Mouse (Mus musculus): Measurements from ENCODE around the gene Dedd2. TPM values are rescaled to one million over a fixed set of nuclear protein-coding genes. Genes with fewer than 3 reads are reported as not detected.

Gene Dedd2
- total and polyA plus RNA-seq, 3 experiments: 10.6 to 13.9 (median 11.7) TPM

DNA sequence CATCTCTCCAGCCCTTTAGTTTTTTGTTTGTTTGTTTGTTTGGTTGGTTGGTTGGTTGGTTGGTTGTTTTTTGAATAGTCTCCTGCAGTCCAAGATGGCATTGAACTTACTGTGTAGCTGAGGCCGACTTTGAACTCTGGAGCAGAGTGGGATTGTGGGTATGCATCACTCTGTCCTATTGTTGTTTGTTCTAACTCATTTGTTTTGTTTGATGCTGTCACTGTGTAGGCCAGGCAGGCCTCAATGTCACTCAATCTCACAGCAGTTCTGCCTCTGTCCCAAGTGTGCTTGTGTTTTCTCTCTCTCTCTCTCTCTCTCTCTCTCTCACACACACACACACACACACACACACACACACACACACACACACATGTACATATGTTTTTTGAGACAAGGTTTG lies 41.5 kb upstream of the Dedd2 start:
- dilution Hi-C loops (cut with MboI; ENCODE audit: extremely low pct_ligation_motif_present, extremely low pct_unique_long_range_greater_than_20kb, low sequenced_read_pairs) (no loop called here), in situ Hi-C loops (cut with MboI; ENCODE audit: low pct_ligation_motif_present, low pct_unique_long_range_greater_than_20kb, low sequenced_read_pairs) (no loop called here)
- Histone ChIP-seq H3K4me2 (ENCODE audit: insufficient read depth, low read depth, poor library complexity, severe bottlenecking) (no peak overlapping the region), H3K36me3 (replicated peaks in 1 of 2; ENCODE audit: control insufficient read depth in 1 of 2, insufficient read depth in 1 of 2, low read length in 1 of 2) (no peaks in the 10 kb centered on the region), H3K79me2 (replicated peaks; ENCODE audit: control insufficient read depth, extremely low read depth, insufficient read depth, poor library complexity, severe bottlenecking) (no peaks in the 10 kb centered on the region), H3K27ac (ENCODE audit: insufficient read depth, low read depth) (no peak overlapping the region), H3K9ac (ENCODE audit: insufficient read depth, low read depth) (no peak overlapping the region), H3K4me3 (replicated peaks in 1 of 3; ENCODE audit: low read depth in 2 of 3, low read length in 2 of 3, poor library complexity in 1 of 3) (no peak overlapping the region), H3K9me3 (replicated peaks; ENCODE audit: low read length) (no peaks in the 10 kb centered on the region), H3K4me1 (ENCODE audit: control insufficient read depth in 1 of 2, insufficient read depth in 2 of 2) (peaks cover 0 to 6% of the 10 kb centered on the region in 2 experiments; a peak in 3 of 4 replicates), H3K27me3 (replicated peaks) (no peaks in the 10 kb centered on the region)
- DNase-seq (ENCODE audit: extremely low read depth): no peak
- TF ChIP-seq GABPA (IDR thresholded peaks at IDR 0.05; ENCODE audit: insufficient replicate concordance, low read depth, low read length): no peak
- TF ChIP-seq PAX5 (IDR thresholded peaks at IDR 0.05; ENCODE audit: low read length): no peak
- TF ChIP-seq MEF2A (IDR thresholded peaks at IDR 0.05; ENCODE audit: borderline replicate concordance, low read depth, low read length): no peak
- no peak for TF ChIP-seq SMC3 (IDR thresholded peaks at IDR 0.05; ENCODE audit: low read depth, low read length)
- TF ChIP-seq KAT2A (IDR thresholded peaks at IDR 0.05; ENCODE audit: insufficient replicate concordance, low read length): no peak
- TF ChIP-seq TCF12 (IDR thresholded peaks at IDR 0.05; ENCODE audit: low read depth, low read length): no peak
- no peak for TF ChIP-seq UBTF (IDR thresholded peaks at IDR 0.05; ENCODE audit: low read depth, low read length)
- TF ChIP-seq E2F4 (IDR thresholded peaks at IDR 0.05; ENCODE audit: insufficient replicate concordance, low read depth, low read length): no peak

DNA sequence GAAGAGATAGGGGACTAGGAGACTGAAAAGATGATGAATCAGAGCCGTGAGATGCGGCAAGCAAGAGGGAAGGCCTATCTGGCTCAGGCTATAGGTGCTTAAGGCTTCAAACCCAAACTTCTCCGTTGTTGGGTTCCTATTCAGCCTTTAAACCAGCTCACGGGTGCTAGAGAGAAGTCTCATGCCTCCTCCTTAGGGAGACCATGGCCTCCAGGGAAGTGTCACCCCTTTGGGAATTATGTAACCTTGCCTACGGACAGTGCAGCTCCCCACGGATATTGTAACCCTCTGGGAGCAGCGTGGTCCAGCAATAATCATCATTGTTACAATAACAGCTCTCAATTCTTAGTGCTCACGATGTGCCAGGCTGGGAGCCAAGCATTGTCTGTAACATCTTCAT lies 31.4 kb upstream of the Dedd2 start:
- H3K4me2 ChIP-seq (ENCODE audit: insufficient read depth, low read depth, poor library complexity, severe bottlenecking): no peak overlapping the region
- H3K9me3 ChIP-seq (replicated peaks; ENCODE audit: low read length): no peaks in the 10 kb centered on the region
- dilution Hi-C loops (cut with MboI; ENCODE audit: extremely low pct_ligation_motif_present, extremely low pct_unique_long_range_greater_than_20kb, low sequenced_read_pairs) (no loop called here), in situ Hi-C loops (cut with MboI; ENCODE audit: low pct_ligation_motif_present, low pct_unique_long_range_greater_than_20kb, low sequenced_read_pairs) (no loop called here)
- peaks cover 0 to 1% of the 10 kb centered on the region in 2 experiments for H3K36me3 ChIP-seq (replicated peaks in 1 of 2; ENCODE audit: control insufficient read depth in 1 of 2, insufficient read depth in 1 of 2, low read length in 1 of 2)
- no peak for DNase-seq (ENCODE audit: extremely low read depth)
- H3K27me3 ChIP-seq (replicated peaks): peaks cover 4% of the 10 kb centered on the region
- no peak overlapping the region for H3K27ac ChIP-seq (ENCODE audit: insufficient read depth, low read depth)
- H3K9ac ChIP-seq (ENCODE audit: insufficient read depth, low read depth): no peak overlapping the region
- TF ChIP-seq MAX (IDR thresholded peaks at IDR 0.05; ENCODE audit: low read length): no peak
- no peak for TF ChIP-seq GABPA (IDR thresholded peaks at IDR 0.05; ENCODE audit: insufficient replicate concordance, low read depth, low read length)
- TF ChIP-seq RCOR1 (conservative IDR thresholded peaks at IDR 0.05; ENCODE audit: low read depth, low read length): no peak
- TF ChIP-seq BHLHE40 (IDR thresholded peaks at IDR 0.05; ENCODE audit: low read depth, low read length): no peak
- no peak for TF ChIP-seq ZC3H11A (IDR thresholded peaks at IDR 0.05; ENCODE audit: low read depth, low read length)
- TF ChIP-seq MYC (IDR thresholded peaks at IDR 0.05; ENCODE audit: low read depth, low read length): no peak
- TF ChIP-seq POLR2A (IDR thresholded peaks at IDR 0.05; ENCODE audit: low read depth, low read length): no peak
- no peak for TF ChIP-seq CTCF (conservative IDR thresholded peaks at IDR 0.05 in 1 of 2, IDR thresholded peaks at IDR 0.05 in 1 of 2; ENCODE audit: low read depth in 2 of 2, low read length in 2 of 2)
- TF ChIP-seq SIN3A (IDR thresholded peaks at IDR 0.05; ENCODE audit: low read length): no peak
- TF ChIP-seq ZKSCAN1 (IDR thresholded peaks at IDR 0.05; ENCODE audit: borderline replicate concordance, low read depth, low read length): no peak
- TF ChIP-seq ELF1 (IDR thresholded peaks at IDR 0.05; ENCODE audit: low read depth, low read length): no peak
- no peak for TF ChIP-seq KAT2A (IDR thresholded peaks at IDR 0.05; ENCODE audit: insufficient replicate concordance, low read length)
- TF ChIP-seq PAX5 (IDR thresholded peaks at IDR 0.05; ENCODE audit: low read length): no peak
- no peak for TF ChIP-seq MAZ (IDR thresholded peaks at IDR 0.05; ENCODE audit: low read depth, low read length)
- no peak for TF ChIP-seq ZNF384 (IDR thresholded peaks at IDR 0.05; ENCODE audit: low read depth, low read length)
- no peak for TF ChIP-seq MXI1 (IDR thresholded peaks at IDR 0.05; ENCODE audit: low read depth, low read length)
- H3K4me1 ChIP-seq (ENCODE audit: control insufficient read depth in 1 of 2, insufficient read depth in 2 of 2): peaks cover 5 to 27% of the 10 kb centered on the region in 2 experiments; a peak in 3 of 4 replicates
- H3K4me3 ChIP-seq (replicated peaks in 1 of 3; ENCODE audit: low read depth in 2 of 3, low read length in 2 of 3, poor library complexity in 1 of 3): no peak overlapping the region
- H3K79me2 ChIP-seq (replicated peaks; ENCODE audit: control insufficient read depth, extremely low read depth, insufficient read depth, poor library complexity, severe bottlenecking): peaks cover 17% of the 10 kb centered on the region
